Mouse (Mus musculus): ENCODE measurements around the gene Grb10.

Grb10 gene

GRCm38 (mm10) chr11:12034371-12034770, 4.1 kb downstream of the Grb10 start:
- peak; percentile 17 for DNase-seq (ENCODE audit: inconsistent ontology term)

- DNase-seq (ENCODE audit: inconsistent ontology term) = peak; percentile 30
Measured at GRCm38 (mm10) chr11:12032831-12033230, 5.7 kb downstream of the Grb10 start.

GRCm38 (mm10) chr11:12026638-12027037, 11.8 kb downstream of the Grb10 start:
- DNase-seq (ENCODE audit: inconsistent ontology term) = no peak

GRCm38 (mm10) chr11:12025756-12026593, 12.5 kb downstream of the Grb10 start:
- peak; percentile 81 for DNase-seq (ENCODE audit: inconsistent ontology term)

GRCm38 (mm10) chr11:12025392-12025755, 13.1 kb downstream of the Grb10 start:
- DNase-seq (ENCODE audit: inconsistent ontology term) = no peak

GRCm38 (mm10) chr11:12023051-12023450, 15.4 kb downstream of the Grb10 start:
- no peak for DNase-seq (ENCODE audit: inconsistent ontology term)

- no peak for DNase-seq (ENCODE audit: inconsistent ontology term)
Measured at GRCm38 (mm10) chr11:12019651-12020050, 18.8 kb downstream of the Grb10 start.

GRCm38 (mm10) chr11:12018604-12019003, 19.9 kb downstream of the Grb10 start:
- no peak for DNase-seq (ENCODE audit: inconsistent ontology term)

- DNase-seq (ENCODE audit: inconsistent ontology term) = no peak
Measured at GRCm38 (mm10) chr11:12010084-12010483, 28.4 kb downstream of the Grb10 start.

GRCm38 (mm10) chr11:12000293-12000910, 38.1 kb downstream of the Grb10 start:
- DNase-seq (ENCODE audit: inconsistent ontology term) = no peak

- DNase-seq (ENCODE audit: inconsistent ontology term) = no peak
Measured at GRCm38 (mm10) chr11:11998881-11999280, 39.6 kb downstream of the Grb10 start.

GRCm38 (mm10) chr11:11997045-11997444, 41.4 kb downstream of the Grb10 start:
- DNase-seq (ENCODE audit: inconsistent ontology term) = no peak

GRCm38 (mm10) chr11:11995371-11995770, 43.1 kb downstream of the Grb10 start:
- no peak for DNase-seq (ENCODE audit: inconsistent ontology term)

GRCm38 (mm10) chr11:11993807-11994206, 44.7 kb downstream of the Grb10 start:
- no peak for DNase-seq (ENCODE audit: inconsistent ontology term)

- DNase-seq (ENCODE audit: inconsistent ontology term) = no peak
Measured at GRCm38 (mm10) chr11:11993183-11993582, 45.3 kb downstream of the Grb10 start.

GRCm38 (mm10) chr11:11989850-11990249, 48.6 kb downstream of the Grb10 start:
- no peak for DNase-seq (ENCODE audit: inconsistent ontology term)

- no peak for DNase-seq (ENCODE audit: inconsistent ontology term)
Measured at GRCm38 (mm10) chr11:11987233-11987632, 51.2 kb downstream of the Grb10 start.

GRCm38 (mm10) chr11:11978611-11979197, 59.8 kb downstream of the Grb10 start:
- DNase-seq (ENCODE audit: inconsistent ontology term) = no peak

- DNase-seq (ENCODE audit: inconsistent ontology term) = no peak
Measured at GRCm38 (mm10) chr11:11974591-11975255, 63.8 kb downstream of the Grb10 start.

- DNase-seq (ENCODE audit: inconsistent ontology term) = peak; percentile 61
Measured at GRCm38 (mm10) chr11:11973366-11974014, 65.0 kb downstream of the Grb10 start.

GRCm38 (mm10) chr11:11972401-11973110, 65.9 kb downstream of the Grb10 start:
- no peak for DNase-seq (ENCODE audit: inconsistent ontology term)

Data from Muller cell, postnatal 12 days (primary cell).